ENCODE assay signal across 8 mouse cellular contexts in genomic region chr11:75173095-75173798, GRCm38 (mm10). TPM values are rescaled to one million over a fixed set of nuclear protein-coding genes. Genes with fewer than 3 reads are reported as not detected.
A peak's percentile ranks its signal among the peaks of the same experiment; 100 is the strongest.
DNase-seq lines count a peak whose midpoint lies in the region; ATAC-seq and TF ChIP-seq lines count a peak whose summit lies in the region.

No protein-coding gene starts in this region.

- peak overlapping the region; percentile 35 for H3K4me3 ChIP-seq in bone marrow, adult 2 months (replicated peaks; ENCODE audit: control insufficient read depth, low read depth, low read length)
- peak overlapping the region; percentile 56 for H3K4me3 ChIP-seq in heart, embryonic 16.5 days (ENCODE audit: low read length)
- peak overlapping the region; percentile 62 for H3K4me3 ChIP-seq in liver, embryonic 15.5 days (replicated peaks)
- peak overlapping the region; percentile 68 for H3K4me3 ChIP-seq in neural tube, embryonic 12.5 days

- 0 out of 2 replicates have a peak, but pooled peaks cover 4% of the 10 kb centered on the region for H3K36me3 ChIP-seq in heart, embryonic 16.5 days (ENCODE audit: control insufficient read depth, insufficient read depth)
- peaks cover 12% of the 10 kb centered on the region; the same call in 1 of the 2 replicates for H3K36me3 ChIP-seq in liver, embryonic 15.5 days (replicated peaks)
- peaks cover 9% of the 10 kb centered on the region for H3K36me3 ChIP-seq in neural tube, embryonic 12.5 days

- under 1% methylated on average over 71 of the region's 71 CpGs for WGBS in bone marrow, adult 2 months
- WGBS in heart, embryonic 16.5 days = under 1% methylated on average over 71 of the region's 71 CpGs
- under 1% methylated on average over 71 of the region's 71 CpGs for WGBS in liver, embryonic 15.5 days (ENCODE audit: insufficient replicate concordance)
- WGBS in neural tube, embryonic 12.5 days = under 1% methylated on average over 66 of the region's 71 CpGs

- peaks cover 3% of the 10 kb centered on the region for H3K4me1 ChIP-seq in bone marrow, adult 2 months (ENCODE audit: control insufficient read depth, insufficient read depth, low read length)
- H3K4me1 ChIP-seq in heart, embryonic 16.5 days (ENCODE audit: control insufficient read depth, insufficient read depth, low read length) = peaks cover 39% of the 10 kb centered on the region
- H3K4me1 ChIP-seq in liver, embryonic 15.5 days (replicated peaks) = peaks cover 66% of the 10 kb centered on the region
- peaks cover 64% of the 10 kb centered on the region for H3K4me1 ChIP-seq in neural tube, embryonic 12.5 days

- peak; percentile 44; the same call in 1 of the 2 replicates for ATAC-seq in erythroid progenitor cell, adult 5-6 weeks (replicated peaks; ENCODE audit: low FRiP score, poor library complexity, severe bottlenecking)
- ATAC-seq in heart, embryonic 16.5 days (replicated peaks; ENCODE audit: extremely low read depth, insufficient read depth, low FRiP score) = peak; percentile 50
- peak; percentile 49 for ATAC-seq in liver, embryonic 15.5 days (ENCODE audit: insufficient read depth)
- peak; percentile 64 for ATAC-seq in neural tube, embryonic 12.5 days (ENCODE audit: low FRiP score, low read depth)

- no peak for TF ChIP-seq CTCF in bone marrow, adult 2 months (IDR thresholded peaks at IDR 0.05; ENCODE audit: control insufficient read depth, insufficient read depth, low read length)

- H3K9me3 ChIP-seq in heart, embryonic 16.5 days (replicated peaks; ENCODE audit: control insufficient read depth, low read length) = no peaks in the 10 kb centered on the region
- H3K9me3 ChIP-seq in liver, embryonic 15.5 days (replicated peaks) = no peaks in the 10 kb centered on the region; the same call in 1 of the 2 replicates
- no peaks in the 10 kb centered on the region for H3K9me3 ChIP-seq in neural tube, embryonic 12.5 days

- peak; percentile 96 for DNase-seq in CD4-positive helper T cell, adult 2 months (ENCODE audit: low read depth, low spot score)
- peak; percentile 86 to 95 for DNase-seq in kidney, postnatal 36 days
- peak; percentile 88 for DNase-seq in telencephalon, adult 2 months (ENCODE audit: low read depth, low spot score)

- H3K27ac ChIP-seq in bone marrow, adult 2 months (ENCODE audit: control insufficient read depth, insufficient read depth, low read depth, low read length, poor library complexity) = no peak overlapping the region
- no peak overlapping the region for H3K27ac ChIP-seq in heart, embryonic 16.5 days (ENCODE audit: low read length)
- no peak overlapping the region for H3K27ac ChIP-seq in liver, embryonic 15.5 days (replicated peaks)
- H3K27ac ChIP-seq in neural tube, embryonic 12.5 days = peak overlapping the region; percentile 62; the same call in 1 of the 2 replicates

- H3K27me3 ChIP-seq in heart, embryonic 16.5 days (ENCODE audit: control insufficient read depth, insufficient read depth, low read length) = peaks cover 22% of the 10 kb centered on the region
- peaks cover 81% of the 10 kb centered on the region for H3K27me3 ChIP-seq in liver, embryonic 15.5 days
- peaks cover 51% of the 10 kb centered on the region for H3K27me3 ChIP-seq in neural tube, embryonic 12.5 days (replicated peaks)

- H3K4me2 ChIP-seq in heart, embryonic 16.5 days (ENCODE audit: low read depth, low read length) = peak overlapping the region; percentile 89
- peak overlapping the region; percentile 92 for H3K4me2 ChIP-seq in liver, embryonic 15.5 days
- peak overlapping the region; percentile 85 for H3K4me2 ChIP-seq in neural tube, embryonic 12.5 days (replicated peaks)

- TF ChIP-seq POLR2A in bone marrow, adult 2 months (IDR thresholded peaks at IDR 0.05; ENCODE audit: borderline replicate concordance, control insufficient read depth, low read depth, low read length) = no peak; the same call in 1 of the 2 replicates

- H3K9ac ChIP-seq in heart, embryonic 16.5 days (ENCODE audit: low read length) = no peak overlapping the region
- 0 out of 2 replicates have a peak overlapping the region, but pooled peaks have one; percentile 18 for H3K9ac ChIP-seq in liver, embryonic 15.5 days
- peak overlapping the region; percentile 56 for H3K9ac ChIP-seq in neural tube, embryonic 12.5 days

RNA-seq across cellular contexts. Expression of gene Hic1, which starts 3.9 kb away (rescaled TPM):
- 0.36 TPM in 1 of 2 replicates, not detected in the other for polyA plus RNA-seq in bone marrow, adult 2 months (2011; ENCODE audit: insufficient read depth, insufficient read length, low replicate concordance, missing spikeins)
- total RNA-seq in erythroid progenitor cell, adult 5-6 weeks (2015; ENCODE audit: low replicate concordance) = not detected in 2 replicates
- total RNA-seq in erythroid progenitor cell, adult 5-6 weeks (2017; ENCODE audit: low replicate concordance) = not detected in 2 replicates
- polyA plus RNA-seq in heart, embryonic 16.5 days (2015; fragmentation: Nextera tagmentation; extraction: Ambion mirVana) = 7.1 and 9.8 TPM in 2 replicates
- polyA plus RNA-seq in liver, embryonic 15.5 days (2015; fragmentation: Nextera tagmentation; extraction: Ambion mirVana) = 1.3 and 1.5 TPM in 2 replicates
- polyA plus RNA-seq in neural tube, embryonic 12.5 days (2016; fragmentation: Nextera tagmentation; extraction: Ambion mirVana) = 17.1 and 17.8 TPM in 2 replicates

RNA-seq across cellular contexts. Expression of gene Ovca2, which starts 5.4 kb away (rescaled TPM):
- polyA plus RNA-seq in bone marrow, adult 2 months (2011; ENCODE audit: insufficient read depth, insufficient read length, low replicate concordance, missing spikeins) = 5.6 and 20.8 TPM in 2 replicates
- 4.2 and 15.1 TPM in 2 replicates for total RNA-seq in erythroid progenitor cell, adult 5-6 weeks (2015; ENCODE audit: low replicate concordance)
- 1.9 and 4.2 TPM in 2 replicates for total RNA-seq in erythroid progenitor cell, adult 5-6 weeks (2017; ENCODE audit: low replicate concordance)
- polyA plus RNA-seq in heart, embryonic 16.5 days (2015; fragmentation: Nextera tagmentation; extraction: Ambion mirVana) = 18.4 and 18.7 TPM in 2 replicates
- 9.2 and 10.2 TPM in 2 replicates for polyA plus RNA-seq in liver, embryonic 15.5 days (2015; fragmentation: Nextera tagmentation; extraction: Ambion mirVana)
- polyA plus RNA-seq in neural tube, embryonic 12.5 days (2016; fragmentation: Nextera tagmentation; extraction: Ambion mirVana) = 23.1 and 23.9 TPM in 2 replicates

RNA-seq across cellular contexts. Expression of gene Dph1, which starts 17.8 kb away (rescaled TPM):
- polyA plus RNA-seq in bone marrow, adult 2 months (2011; ENCODE audit: insufficient read depth, insufficient read length, low replicate concordance, missing spikeins) = 3.5 and 5.9 TPM in 2 replicates
- not detected in 2 replicates for total RNA-seq in erythroid progenitor cell, adult 5-6 weeks (2015; ENCODE audit: low replicate concordance)
- 1.1 and 6.3 TPM in 2 replicates for total RNA-seq in erythroid progenitor cell, adult 5-6 weeks (2017; ENCODE audit: low replicate concordance)
- polyA plus RNA-seq in heart, embryonic 16.5 days (2015; fragmentation: Nextera tagmentation; extraction: Ambion mirVana) = 19.7 and 21.0 TPM in 2 replicates
- 10.9 and 11.6 TPM in 2 replicates for polyA plus RNA-seq in liver, embryonic 15.5 days (2015; fragmentation: Nextera tagmentation; extraction: Ambion mirVana)
- 16.7 and 18.4 TPM in 2 replicates for polyA plus RNA-seq in neural tube, embryonic 12.5 days (2016; fragmentation: Nextera tagmentation; extraction: Ambion mirVana)

RNA-seq across cellular contexts. Expression of gene Rtn4rl1, which starts 20.3 kb away (rescaled TPM):
- polyA plus RNA-seq in bone marrow, adult 2 months (2011; ENCODE audit: insufficient read depth, insufficient read length, low replicate concordance, missing spikeins) = 0.65 and 0.85 TPM in 2 replicates
- 0.42 and 1.1 TPM in 2 replicates for total RNA-seq in erythroid progenitor cell, adult 5-6 weeks (2015; ENCODE audit: low replicate concordance)
- not detected in 2 replicates for total RNA-seq in erythroid progenitor cell, adult 5-6 weeks (2017; ENCODE audit: low replicate concordance)
- polyA plus RNA-seq in heart, embryonic 16.5 days (2015; fragmentation: Nextera tagmentation; extraction: Ambion mirVana) = 12.4 and 13.1 TPM in 2 replicates
- polyA plus RNA-seq in liver, embryonic 15.5 days (2015; fragmentation: Nextera tagmentation; extraction: Ambion mirVana) = 0.74 and 0.88 TPM in 2 replicates
- polyA plus RNA-seq in neural tube, embryonic 12.5 days (2016; fragmentation: Nextera tagmentation; extraction: Ambion mirVana) = 9.9 and 14.5 TPM in 2 replicates
